Mouse (Mus musculus) gastrocnemius, postnatal 10 days (tissue): ENCODE results near the gene Pp2d1. TPM values are rescaled to one million over a fixed set of nuclear protein-coding genes. Genes with fewer than 3 reads are reported as not detected.
A peak's percentile ranks its signal among the peaks of the same experiment; 100 is the strongest.
"Not testable (repeated sequence)": the region's sequence is repeated elsewhere in the genome, so short reads cannot be mapped to it uniquely, and the experiment has no call there.

Experiments used
- DNase-seq: peaks from one replicate; pipeline ENCODE4 v3.0.0; 2021; ENCODE audit warnings: mixed read lengths
- long read RNA-seq, 2 experiments: library from polyadenylated mRNA; stranded (forward); transcript quantifications; one replicate each; pipeline ENCODE4 v2.0.0; 2021
- total RNA-seq, 2 experiments: library from RNA; stranded (reverse); gene quantifications; 2 replicates each; pipeline ENCODE4 v1.2.3; 2021

Gene Pp2d1
- not detected for total RNA-seq
- long read RNA-seq, experiment 1 = 0 reads
- long read RNA-seq, experiment 2 = 0 reads

- not testable (repeated sequence) for DNase-seq
These were observed at the start of gene Pp2d1 for GRCm38 (mm10) chr17:53539351-53539750. Pp2d1 (minus strand) TSS chr17:53539451.

GRCm38 (mm10) chr17:53588097-53588855 lies 49.0 kb upstream of the Pp2d1 start:
- no peak for DNase-seq

- DNase-seq = peak; percentile 81
These were observed 48.0 kb upstream of the Pp2d1 start for GRCm38 (mm10) chr17:53587074-53587851.

- DNase-seq = no peak
These were observed 44.8 kb upstream of the Pp2d1 start for GRCm38 (mm10) chr17:53583846-53584579.

- no peak for DNase-seq
These were observed 43.6 kb upstream of the Pp2d1 start for GRCm38 (mm10) chr17:53582805-53583204.

- DNase-seq = no peak
These were observed 42.9 kb upstream of the Pp2d1 start for GRCm38 (mm10) chr17:53582026-53582585.

- no peak for DNase-seq
These were observed 41.0 kb upstream of the Pp2d1 start for GRCm38 (mm10) chr17:53580237-53580636.

GRCm38 (mm10) chr17:53579612-53580011 lies 40.4 kb upstream of the Pp2d1 start:
- DNase-seq = no peak

- DNase-seq = no peak
These were observed 39.5 kb upstream of the Pp2d1 start for GRCm38 (mm10) chr17:53578776-53579175.

GRCm38 (mm10) chr17:53578249-53578648 lies 39.0 kb upstream of the Pp2d1 start:
- DNase-seq = no peak

GRCm38 (mm10) chr17:53577754-53578153 lies 38.5 kb upstream of the Pp2d1 start:
- DNase-seq = no peak

- no peak for DNase-seq
These were observed 37.9 kb upstream of the Pp2d1 start for GRCm38 (mm10) chr17:53577151-53577550.

GRCm38 (mm10) chr17:53573019-53573556 lies 33.8 kb upstream of the Pp2d1 start:
- no peak for DNase-seq

- DNase-seq = not testable (repeated sequence)
These were observed 31.7 kb upstream of the Pp2d1 start for GRCm38 (mm10) chr17:53570932-53571331.

GRCm38 (mm10) chr17:53570361-53570875 lies 31.2 kb upstream of the Pp2d1 start:
- DNase-seq = no peak

- peak; percentile 74 for DNase-seq
These were observed 30.6 kb upstream of the Pp2d1 start for GRCm38 (mm10) chr17:53569829-53570228.

GRCm38 (mm10) chr17:53568734-53569386 lies 29.6 kb upstream of the Pp2d1 start:
- DNase-seq = no peak

GRCm38 (mm10) chr17:53568118-53568517 lies 28.9 kb upstream of the Pp2d1 start:
- DNase-seq = peak; percentile 74

- DNase-seq = peak; percentile 60
These were observed 28.3 kb upstream of the Pp2d1 start for GRCm38 (mm10) chr17:53567346-53568101.

GRCm38 (mm10) chr17:53566919-53567345 lies 27.7 kb upstream of the Pp2d1 start:
- DNase-seq = peak; percentile 71
